Mouse (Mus musculus) brain, adult 2 months (tissue): Measurements from ENCODE around the gene Srebf2.

Experiments used
- DNase-seq: peaks from one replicate; pipeline ENCODE4 v3.0.0; 2011; ENCODE audit warnings: low read depth, low spot score

Srebf2 gene

DNA sequence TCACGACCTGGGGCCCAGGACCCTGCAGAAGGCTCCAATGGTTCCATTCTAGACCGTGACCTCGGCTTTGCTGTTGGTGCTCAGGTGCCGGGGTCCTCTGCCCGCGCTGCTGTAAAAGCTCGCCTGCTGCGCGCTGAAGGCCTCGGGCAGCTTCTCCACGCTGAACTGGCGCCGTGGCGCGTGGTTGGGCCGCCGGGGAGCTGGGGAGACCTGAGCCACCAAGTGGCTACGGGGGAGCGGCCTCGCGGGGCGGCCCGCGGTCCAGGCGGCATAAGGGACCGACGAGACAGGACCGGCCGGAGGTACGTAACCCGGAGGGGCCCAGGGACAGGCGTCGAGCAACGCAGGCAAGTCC lies 60.1 kb downstream of the Srebf2 start:
- DNase-seq = no peak

DNA sequence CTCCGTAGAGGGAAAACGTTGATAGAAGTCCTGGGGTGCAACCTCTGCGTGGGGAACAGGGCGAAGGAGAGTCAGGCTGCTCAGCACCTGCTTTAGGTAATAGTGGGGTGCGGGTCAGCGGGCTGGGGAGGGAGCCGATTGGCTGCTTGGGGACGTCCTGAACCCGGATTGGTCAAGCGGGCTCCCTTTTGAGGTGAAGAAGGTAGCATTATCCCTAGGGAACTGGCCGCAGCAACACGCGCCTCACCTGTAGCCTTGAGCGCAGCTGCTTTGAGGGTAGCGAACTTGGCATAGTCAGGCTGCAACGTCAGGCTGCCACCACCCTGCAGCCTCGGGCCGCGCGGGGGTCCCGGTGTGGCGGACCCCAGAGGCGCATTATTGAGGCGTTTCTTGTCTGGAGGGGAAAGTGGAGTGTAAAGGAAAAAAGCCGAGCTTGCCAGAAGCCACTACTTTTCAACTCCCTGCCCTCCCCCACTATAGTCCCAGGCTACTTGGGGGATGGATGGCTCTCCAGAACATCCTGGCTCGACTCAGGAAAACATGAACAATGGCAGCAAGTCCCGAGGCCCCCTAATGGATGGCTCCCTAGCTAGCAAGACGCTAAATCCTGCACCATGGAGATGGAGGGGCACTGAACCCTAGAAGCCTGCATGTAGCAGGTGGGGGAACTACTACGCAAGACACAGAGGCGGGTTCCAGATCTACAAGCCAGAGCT lies 60.7 kb downstream of the Srebf2 start:
- no peak for DNase-seq

GRCm38 (mm10) chr15:82208307-82208706 lies 61.3 kb downstream of the Srebf2 start:
- DNase-seq = no peak

DNA sequence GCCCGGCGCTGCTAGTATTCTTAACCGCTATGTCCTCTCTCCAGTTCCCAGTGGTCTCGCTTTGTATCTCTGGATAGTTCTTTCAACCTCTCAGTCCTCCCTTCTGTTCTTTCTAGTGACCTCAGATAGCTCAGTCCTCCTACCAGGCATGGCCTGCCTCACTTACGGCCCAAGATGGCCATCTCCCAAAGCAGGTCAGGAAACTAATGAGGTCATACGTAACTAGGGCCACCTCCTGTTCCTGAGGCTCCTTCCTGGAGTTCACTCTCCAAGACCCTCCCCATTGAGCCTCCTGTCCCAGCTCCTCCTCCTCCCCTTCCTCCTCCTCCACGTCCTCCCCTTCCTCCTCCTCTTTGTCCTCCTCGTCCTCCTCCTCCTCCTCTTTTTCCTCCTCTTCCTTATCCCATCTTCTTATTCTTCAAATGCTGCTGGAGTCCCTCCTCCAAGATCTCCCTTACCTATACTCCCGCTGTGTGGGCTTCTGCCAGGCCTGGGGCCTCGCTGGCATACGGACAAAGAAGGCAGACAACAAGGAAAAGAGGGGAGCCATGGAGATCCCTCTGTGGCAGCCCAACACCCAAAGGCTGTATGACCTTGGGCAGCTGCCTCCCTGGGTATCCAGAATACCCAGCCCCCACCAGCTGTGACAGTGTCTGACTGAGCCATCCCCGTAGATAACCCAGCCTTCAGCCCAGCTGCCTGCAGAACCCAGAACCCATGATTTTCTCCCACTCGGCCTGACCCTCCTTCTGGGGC lies 62.5 kb downstream of the Srebf2 start:
- DNase-seq = no peak

DNA sequence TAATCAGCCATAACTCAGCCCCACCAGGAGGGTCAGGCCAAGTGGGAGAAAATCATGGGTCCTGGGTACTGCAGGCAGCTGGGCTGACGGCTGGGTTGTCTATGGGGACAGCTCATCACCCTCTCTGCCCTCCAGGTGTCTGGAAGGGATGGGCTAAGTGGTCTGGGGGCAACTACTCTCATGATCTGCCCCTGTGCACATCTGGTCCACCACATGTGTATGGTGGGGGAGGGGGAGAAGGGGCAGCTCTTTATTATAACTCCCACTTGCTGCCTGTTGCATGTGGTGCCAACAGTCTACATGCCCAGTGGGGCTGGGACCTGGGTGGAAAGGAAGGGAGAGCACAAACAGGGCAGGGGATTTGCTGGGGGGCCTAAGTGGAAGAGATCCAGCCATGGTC lies 63.8 kb downstream of the Srebf2 start:
- no peak for DNase-seq

DNA sequence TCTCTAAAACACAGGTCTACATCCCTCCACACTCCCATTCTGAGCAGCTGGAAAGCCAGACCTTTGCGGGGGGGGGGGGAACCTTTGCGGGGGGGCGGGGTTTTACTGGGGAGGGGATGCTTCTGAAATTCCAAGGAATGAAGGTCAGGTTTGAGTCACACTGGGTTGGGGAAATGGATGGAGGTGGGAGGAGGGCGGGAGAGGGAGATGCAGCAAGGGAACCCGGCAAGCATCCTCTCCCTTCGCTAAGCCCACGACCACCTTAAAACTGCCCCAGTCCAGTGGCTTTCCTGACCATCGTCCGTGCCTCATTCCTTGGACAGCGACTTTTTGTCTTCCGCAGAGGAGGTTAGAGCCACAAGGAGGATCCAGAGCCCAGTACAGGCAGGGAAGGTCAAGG lies 64.3 kb downstream of the Srebf2 start:
- DNase-seq = peak; percentile 60

DNA sequence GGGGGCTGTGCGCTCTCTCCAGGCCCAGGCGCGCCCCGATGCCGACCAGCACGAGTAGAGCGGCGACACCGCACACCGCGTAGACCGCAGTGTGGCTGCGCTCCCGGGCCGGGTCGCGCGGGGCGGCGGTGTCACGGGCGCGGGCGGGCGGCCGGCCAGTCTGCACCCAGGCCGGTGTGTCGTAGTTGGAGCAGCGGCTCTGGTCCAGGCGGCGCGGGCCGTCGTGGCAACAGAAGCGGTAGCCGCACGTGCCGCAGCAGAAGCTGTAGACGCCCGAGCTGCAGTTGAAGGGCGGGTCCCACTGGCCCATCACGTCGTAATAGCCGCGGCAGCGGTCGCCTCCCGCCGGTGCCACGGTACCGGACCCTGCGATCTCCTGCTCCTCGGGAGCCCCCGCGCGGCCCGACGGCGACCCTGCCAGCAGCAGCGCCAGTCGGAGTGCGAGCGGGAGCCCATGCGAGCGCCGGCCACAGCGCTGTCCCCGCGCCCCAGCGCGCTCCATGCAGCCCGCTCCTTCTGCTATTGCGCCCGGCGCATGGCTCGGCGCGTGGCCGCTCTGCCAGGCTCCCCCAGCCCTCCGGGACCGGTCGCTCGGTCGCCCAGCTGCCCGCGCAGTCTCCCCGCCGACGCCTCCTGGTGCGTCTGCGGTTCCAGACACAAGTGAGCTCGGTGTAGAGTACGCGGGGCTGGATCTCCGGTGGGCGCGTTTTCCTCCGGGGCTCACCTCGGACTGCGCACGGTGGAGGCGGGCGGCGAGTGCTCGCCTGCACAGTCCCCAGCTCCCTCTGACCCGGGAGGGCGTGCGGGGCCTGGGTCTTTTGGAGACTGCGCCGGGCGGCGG lies 65.2 kb downstream of the Srebf2 start:
- peak; percentile 65 for DNase-seq

DNA sequence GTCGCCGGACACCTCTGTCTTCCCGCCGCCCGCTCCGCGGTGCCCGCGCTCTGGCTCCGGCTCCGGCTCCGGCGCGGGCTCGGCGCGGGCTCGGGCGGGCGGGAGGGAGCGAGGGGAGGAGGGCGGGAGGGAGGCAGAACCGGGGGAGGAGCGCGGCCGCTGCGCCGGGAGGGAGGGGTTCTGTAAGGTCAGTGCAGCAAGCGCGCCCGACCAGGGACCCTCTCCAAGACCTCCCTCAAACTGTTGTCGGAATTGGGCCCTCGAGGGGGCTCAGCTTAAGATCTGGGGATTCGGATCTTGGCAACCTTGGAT lies 65.7 kb downstream of the Srebf2 start, which contains the start of gene Shisa8:
Gene Shisa8, minus strand, starts transcription at position 64 of the 312 bp plus-strand sequence.
- DNase-seq = peak; percentile 78

- no peak for DNase-seq
These were observed 66.2 kb downstream of the Srebf2 start for GRCm38 (mm10) chr15:82213222-82213621.

- peak; percentile 87 for DNase-seq
These were observed 68.5 kb downstream of the Srebf2 start for GRCm38 (mm10) chr15:82215332-82216046.

GRCm38 (mm10) chr15:82216142-82216827 lies 69.3 kb downstream of the Srebf2 start:
- peak; percentile 59 for DNase-seq

- peak; percentile 84 for DNase-seq
These were observed 70.1 kb downstream of the Srebf2 start for GRCm38 (mm10) chr15:82217039-82217438.

DNA sequence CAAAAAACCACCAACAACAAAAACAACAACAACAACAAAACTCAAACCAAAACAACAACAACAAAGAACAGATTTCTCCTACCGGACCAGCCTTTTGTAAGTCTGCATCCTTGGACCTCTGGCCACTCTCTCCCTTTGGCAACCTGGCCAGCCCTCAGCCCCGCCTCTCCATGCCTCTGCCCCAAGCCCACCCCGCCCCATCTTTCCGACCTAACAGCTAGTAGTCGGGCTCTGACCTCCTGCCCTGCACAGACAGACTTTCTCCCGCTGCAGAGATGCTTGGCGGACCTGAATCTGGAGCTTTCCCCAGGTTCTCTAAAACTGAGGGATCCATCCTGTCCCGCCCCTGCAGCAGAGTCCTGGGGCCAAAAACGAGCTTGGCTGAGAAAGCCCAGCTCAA lies 71.0 kb downstream of the Srebf2 start:
- DNase-seq = no peak

- no peak for DNase-seq
These were observed 72.0 kb downstream of the Srebf2 start for GRCm38 (mm10) chr15:82218778-82219666.

DNA sequence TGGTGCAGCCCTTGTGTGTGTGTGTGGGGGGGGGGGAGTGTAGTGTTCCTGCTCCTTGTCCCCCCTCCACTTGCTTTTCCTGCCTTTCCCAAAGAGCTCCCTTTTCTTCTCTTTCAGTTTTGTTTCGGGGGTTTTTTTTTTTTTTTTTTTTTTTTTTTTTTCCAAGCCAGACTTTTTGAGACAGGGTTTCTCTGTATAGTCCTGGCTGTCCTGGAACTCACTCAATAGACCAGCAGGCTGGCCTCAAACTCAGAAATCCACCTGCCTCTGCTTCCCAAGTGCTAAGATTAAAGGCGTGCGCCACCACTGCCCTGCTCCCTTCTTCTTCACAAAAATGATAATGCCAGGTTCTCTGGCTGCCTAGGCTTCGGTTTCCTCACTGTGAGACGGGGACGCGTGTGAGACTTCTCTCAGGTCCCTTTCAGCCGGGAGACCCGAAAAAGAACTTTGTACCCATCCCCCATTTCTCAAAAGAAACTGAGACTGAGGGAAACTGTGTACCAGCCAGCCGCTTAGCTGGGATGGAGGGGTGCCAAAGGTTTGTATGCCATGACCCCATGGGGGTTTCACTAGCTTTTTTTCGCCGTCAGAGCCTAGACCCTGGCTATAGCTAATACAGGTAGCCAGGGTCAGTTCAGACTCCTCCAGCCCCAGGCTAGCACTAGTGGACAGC lies 73.2 kb downstream of the Srebf2 start:
- DNase-seq = no peak

DNA sequence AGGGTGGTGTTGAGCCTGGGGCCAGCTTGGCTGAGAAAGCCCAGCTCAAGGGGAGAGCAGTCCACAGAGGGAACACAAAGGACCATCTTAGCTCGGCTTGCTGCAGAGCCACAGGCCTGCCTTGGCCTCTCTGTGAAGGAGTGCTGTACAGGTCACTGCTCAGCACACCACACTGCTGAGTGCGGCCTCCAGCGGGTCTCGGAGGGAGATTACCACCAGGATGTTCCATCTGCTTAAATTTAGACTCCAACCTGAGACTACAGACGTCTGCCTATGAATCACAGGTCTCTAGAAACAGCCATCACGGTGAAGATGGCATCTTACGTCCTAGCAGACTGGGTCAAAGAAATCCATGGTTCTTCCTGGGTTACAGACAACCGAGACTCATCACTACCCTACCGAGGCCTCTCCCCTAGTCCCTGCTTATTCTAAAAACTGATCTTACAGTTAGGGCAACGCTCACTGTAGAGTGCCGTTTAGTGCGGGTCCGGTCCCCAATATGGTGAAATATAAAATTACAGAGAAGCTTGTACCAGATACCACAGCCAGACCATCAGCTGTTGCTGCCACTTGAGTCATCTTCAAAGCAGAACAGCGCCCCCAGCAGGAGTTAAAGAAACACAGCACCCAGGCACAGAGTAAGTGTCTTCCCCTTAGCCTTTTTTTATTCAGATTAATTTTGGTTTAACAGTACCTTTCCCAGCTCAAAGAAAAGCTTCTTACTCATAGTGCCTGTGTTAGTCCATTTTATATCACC lies 74.3 kb downstream of the Srebf2 start:
- DNase-seq = peak; percentile 54

GRCm38 (mm10) chr15:82223251-82223650 lies 76.3 kb downstream of the Srebf2 start:
- no peak for DNase-seq

DNA sequence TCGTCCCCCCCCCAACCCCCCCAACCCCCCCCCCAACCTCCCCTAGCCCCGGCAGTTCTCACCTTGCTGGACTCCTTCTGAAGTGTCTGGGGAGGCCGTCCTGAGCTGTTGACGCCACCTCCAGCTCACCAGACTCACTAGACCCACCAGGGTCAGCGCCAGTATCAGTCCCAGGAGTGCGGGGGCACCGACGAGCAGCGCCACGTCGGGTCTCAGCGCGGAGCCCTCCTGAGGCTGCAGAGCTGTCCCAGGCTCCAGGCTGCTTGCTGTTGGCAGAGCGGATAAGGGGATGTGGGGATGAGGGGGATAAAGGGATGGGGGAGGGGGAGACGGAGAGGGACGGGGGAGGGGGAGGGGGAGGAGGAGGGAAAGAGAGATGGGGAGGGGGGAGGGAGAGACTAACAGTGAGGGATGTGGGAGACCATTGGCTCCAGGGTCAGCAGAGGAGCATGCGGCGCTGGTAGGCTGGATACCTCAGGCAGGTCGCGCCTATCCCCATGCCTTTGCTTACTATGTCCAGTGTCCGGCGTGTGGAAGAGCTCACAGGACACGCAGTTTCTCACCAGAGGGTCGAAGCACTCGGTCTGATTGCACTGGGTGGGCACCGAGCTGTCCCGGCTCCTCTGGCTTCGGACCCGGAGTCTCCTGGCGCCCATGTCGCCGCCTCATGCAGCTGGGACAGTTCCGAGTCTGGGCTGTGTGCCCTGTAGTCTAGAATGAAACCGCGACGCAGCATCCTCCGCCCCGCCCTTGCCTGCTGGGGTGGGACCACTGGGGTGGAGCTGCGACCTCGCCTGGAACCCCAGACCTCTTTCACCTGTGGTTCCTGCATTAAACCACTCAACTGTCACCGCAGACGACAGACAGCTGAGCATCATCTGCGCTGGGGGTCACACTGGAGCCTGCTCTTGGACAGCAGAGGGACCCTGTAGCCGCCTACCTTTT lies 76.9 kb downstream of the Srebf2 start, which contains the start of gene Tnfrsf13c:
Gene Tnfrsf13c, minus strand, starts transcription at position 713 of the 945 bp plus-strand sequence.
- DNase-seq = no peak
